Mouse (Mus musculus): Measurements from ENCODE around the gene Tcf7.
"Not testable (repeated sequence)": the region's sequence is repeated elsewhere in the genome, so short reads cannot be mapped to it uniquely, and the experiment has no call there.

The Tcf7 gene

GRCm38 (mm10) chr11:52223968-52224682, 58.7 kb downstream of the Tcf7 start:
- no peak for DNase-seq

- DNase-seq = no peak
These were observed 59.9 kb downstream of the Tcf7 start for GRCm38 (mm10) chr11:52222891-52223290.

- DNase-seq = not testable (repeated sequence)
These were observed 60.9 kb downstream of the Tcf7 start for GRCm38 (mm10) chr11:52221921-52222320.

GRCm38 (mm10) chr11:52220282-52220681, 62.5 kb downstream of the Tcf7 start:
- peak; percentile 63 for DNase-seq

- no peak for DNase-seq
These were observed 68.9 kb downstream of the Tcf7 start, which contains the start of gene Olfr1371 for GRCm38 (mm10) chr11:52213887-52214286. Gene Olfr1371, minus strand, starts transcription at chr11:52213987.
